Mouse (Mus musculus) megakaryocyte, embryonic 14.5 days (primary cell): ENCODE data around the gene Gm20489.

Experiments used
- FLI1 ChIP-seq: IDR thresholded peaks from 2 replicates; pipeline ENCODE4 v1.6.1; 2012; ENCODE audit warnings: low read length, inconsistent platforms, mixed read lengths
- GATA1 ChIP-seq: IDR thresholded peaks from 3 replicates; pipeline ENCODE4 v1.6.1; 2012; ENCODE audit warnings: mixed read lengths, low read length, inconsistent platforms, borderline replicate concordance

DNA sequence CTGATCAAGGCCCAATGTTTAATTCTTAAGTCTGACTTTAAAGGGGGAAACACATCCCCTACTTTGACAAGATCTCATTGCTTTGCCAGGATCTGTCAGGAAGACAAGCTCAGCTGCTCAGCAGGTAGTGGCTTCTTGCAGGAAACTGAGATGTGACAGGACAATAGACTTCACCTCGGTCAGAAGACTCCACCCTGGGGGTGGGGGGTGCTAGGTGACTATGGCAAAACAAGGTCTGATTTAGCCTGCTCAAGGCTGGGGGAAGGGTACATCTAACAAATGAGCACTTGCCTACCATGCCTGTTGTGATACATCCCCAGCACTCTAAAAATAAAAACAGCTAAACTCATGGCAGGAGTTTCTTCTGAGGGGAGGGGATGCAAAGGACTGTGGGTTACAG lies 23.8 kb downstream of the Gm20489 start:
- TF ChIP-seq GATA1 (no peak), FLI1 (no peak)
